Mouse (Mus musculus) heart, postnatal 0 days (tissue): Measurements from ENCODE around the gene Gm10961. TPM values are rescaled to one million over a fixed set of nuclear protein-coding genes. Genes with fewer than 3 reads are reported as not detected.

Source experiments
- ATAC-seq: fragments of 200-750 bp; cut with Nextera tagmentation; 2 replicates; pipeline ENCODE4 v1.8.0; 2017; ENCODE audit warnings: low read depth, moderate number of reproducible peaks, moderate library complexity; ENCODE audit not compliant: insufficient read depth
- DNase-seq: peaks from one replicate; pipeline ENCODE4 v3.0.0-alpha.2; 2016; ENCODE audit warnings: low spot score
- H3K27ac ChIP-seq: fragments of 300-500 bp; sonication (generic); 2 replicates; pipeline ENCODE4 v1.5.1; 2014; ENCODE audit warnings: low read depth, mild to moderate bottlenecking
- H3K27me3 ChIP-seq: fragments of 300-500 bp; sonication (generic); 2 replicates; pipeline ENCODE4 v1.6.1; 2014; ENCODE audit warnings: low read length, mixed read lengths; ENCODE audit not compliant: control insufficient read depth, insufficient read depth
- H3K36me3 ChIP-seq: fragments of 300-500 bp; sonication (generic); replicated peaks from 2 replicates; pipeline ENCODE4 v1.6.1; 2014; ENCODE audit warnings: low read length, mixed read lengths; ENCODE audit not compliant: control insufficient read depth, insufficient read depth
- H3K4me1 ChIP-seq: fragments of 300-500 bp; sonication (generic); 2 replicates; pipeline ENCODE4 v1.6.1; 2014; ENCODE audit warnings: antibody characterized with exemption; ENCODE audit not compliant: control insufficient read depth, insufficient read depth
- H3K4me2 ChIP-seq: fragments of 300-500 bp; sonication (generic); 2 replicates; pipeline ENCODE4 v1.6.1; 2014; ENCODE audit warnings: low read depth, mild to moderate bottlenecking, low read length, moderate library complexity
- H3K4me3 ChIP-seq: fragments of 300-500 bp; sonication (generic); 2 replicates; pipeline ENCODE4 v1.5.1; 2014; ENCODE audit warnings: low read depth, low read length
- H3K9ac ChIP-seq: fragments of 300-500 bp; sonication (generic); replicated peaks from 2 replicates; pipeline ENCODE4 v1.6.1; 2014; ENCODE audit warnings: low read depth, low read length, mixed read lengths
- H3K9me3 ChIP-seq: fragments of 300-500 bp; sonication (generic); replicated peaks from 2 replicates; pipeline ENCODE4 v1.6.1; 2016; ENCODE audit warnings: low read length; ENCODE audit not compliant: control insufficient read depth
- CTCF ChIP-seq: IDR thresholded peaks from 2 replicates; pipeline ENCODE4 v1.5.1; 2016; ENCODE audit warnings: antibody characterized with exemption, control low read depth, low read depth
- EP300 ChIP-seq: IDR thresholded peaks from 2 replicates; pipeline ENCODE4 v1.6.1; 2016; ENCODE audit warnings: antibody characterized with exemption, low read depth
- WGBS: fragments of 180-500 bp; shearing (Covaris S2); extraction: QIAGEN DNeasy Blood & Tissue Kit; methylation state at CpG from one replicate; pipeline ENCODE4 v1.1.7; 2014; 5-methylcytosine and 5-hydroxymethylcytosine counted together
- polyA plus RNA-seq: library from polyadenylated mRNA; unstranded; fragments of >200 nt; fragmentation: Nextera tagmentation; extraction: Ambion mirVana; gene quantifications from 2 replicates; pipeline ENCODE4 v1.2.1, GENCODE M21; 2015
- total RNA-seq: library from RNA; depleted of rRNA; stranded (reverse); fragments of >200 nt; gene quantifications from 2 replicates; pipeline ENCODE4 v1.2.3, GENCODE M21; 2014; ENCODE audit warnings: low replicate concordance

Gm10961 gene
- total and polyA plus RNA-seq, 2 experiments from 2014 or later = not detected

GRCm38 (mm10) chr3:107608808-107609207 is 22.3 kb upstream of the Gm10961 start:
- peaks cover 7% of the 10 kb centered on the region; the same call in 1 of the 2 replicates for H3K4me1 ChIP-seq
- peaks cover 20% of the 10 kb centered on the region for H3K36me3 ChIP-seq
- TF ChIP-seq EP300 = no peak
- no peak for TF ChIP-seq CTCF
- DNase-seq (no peak), ATAC-seq (no peak)
- no peaks in the 10 kb centered on the region; the same call in 1 of the 2 replicates for H3K27me3 ChIP-seq
- H3K9me3 ChIP-seq = no peaks in the 10 kb centered on the region
- H3K4me3 ChIP-seq = no peak overlapping the region
- H3K9ac ChIP-seq = no peak overlapping the region
- WGBS = 47% methylated on average over 4 of the region's 4 CpGs
- no peak overlapping the region for H3K4me2 ChIP-seq
- no peak overlapping the region for H3K27ac ChIP-seq

- no peak overlapping the region for H3K4me2 ChIP-seq
- H3K9ac ChIP-seq = no peak overlapping the region
- H3K4me1 ChIP-seq = peaks cover 7% of the 10 kb centered on the region; the same call in 1 of the 2 replicates
- TF ChIP-seq CTCF (no peak), EP300 (no peak)
- peaks cover 26% of the 10 kb centered on the region for H3K36me3 ChIP-seq
- no peak overlapping the region for H3K4me3 ChIP-seq
- WGBS = 74% methylated on average over 3 of the region's 3 CpGs
- H3K27ac ChIP-seq = no peak overlapping the region
- no peaks in the 10 kb centered on the region for H3K9me3 ChIP-seq
- ATAC-seq (no peak), DNase-seq (no peak)
- H3K27me3 ChIP-seq = no peaks in the 10 kb centered on the region
These were observed 21.7 kb upstream of the Gm10961 start for GRCm38 (mm10) chr3:107609376-107609775.

GRCm38 (mm10) chr3:107611394-107611793 is 19.7 kb upstream of the Gm10961 start:
- Histone ChIP-seq H3K9ac (no peak overlapping the region), H3K4me1 (peaks cover 7% of the 10 kb centered on the region; the same call in 1 of the 2 replicates), H3K4me2 (no peak overlapping the region), H3K4me3 (no peak overlapping the region), H3K27me3 (no peaks in the 10 kb centered on the region), H3K9me3 (no peaks in the 10 kb centered on the region), H3K27ac (no peak overlapping the region), H3K36me3 (peaks cover 46% of the 10 kb centered on the region)
- TF ChIP-seq EP300 (no peak), CTCF (no peak)
- WGBS = 29% methylated on average over 4 of the region's 4 CpGs
- ATAC-seq (peak; percentile 15; the same call in 1 of the 2 replicates), DNase-seq (peak; percentile 28)

- DNase-seq (no peak), ATAC-seq (peak; percentile 26; the same call in 1 of the 2 replicates)
- Histone ChIP-seq H3K36me3 (peaks cover 62% of the 10 kb centered on the region), H3K4me2 (no peak overlapping the region), H3K9me3 (no peaks in the 10 kb centered on the region), H3K4me3 (no peak overlapping the region), H3K9ac (no peak overlapping the region), H3K4me1 (peaks cover 10% of the 10 kb centered on the region), H3K27me3 (no peaks in the 10 kb centered on the region), H3K27ac (no peak overlapping the region)
- TF ChIP-seq EP300 = no peak
- TF ChIP-seq CTCF = peak; percentile 86
- WGBS = 86% methylated on average over 11 of the region's 11 CpGs
These were observed 18.1 kb upstream of the Gm10961 start for GRCm38 (mm10) chr3:107612902-107613525.

GRCm38 (mm10) chr3:107617800-107618199 is 13.3 kb upstream of the Gm10961 start:
- Histone ChIP-seq H3K4me1 (peaks cover 3% of the 10 kb centered on the region; the same call in 1 of the 2 replicates), H3K9me3 (no peaks in the 10 kb centered on the region), H3K27ac (no peak overlapping the region), H3K4me3 (no peak overlapping the region), H3K4me2 (no peak overlapping the region), H3K36me3 (peaks cover 97% of the 10 kb centered on the region), H3K9ac (no peak overlapping the region), H3K27me3 (no peaks in the 10 kb centered on the region)
- ATAC-seq = no peak
- no peak for DNase-seq
- 94% methylated on average over 3 of the region's 3 CpGs for WGBS
- TF ChIP-seq EP300 (no peak), CTCF (no peak)

GRCm38 (mm10) chr3:107619911-107620310 is 11.2 kb upstream of the Gm10961 start:
- no peak overlapping the region for H3K27ac ChIP-seq
- H3K4me1 ChIP-seq = peaks cover 3% of the 10 kb centered on the region; the same call in 1 of the 2 replicates
- no peak for ATAC-seq
- no peak for DNase-seq
- 86% methylated on average over 6 of the region's 6 CpGs for WGBS
- H3K4me3 ChIP-seq = no peak overlapping the region
- no peak overlapping the region for H3K9ac ChIP-seq
- peaks cover 97% of the 10 kb centered on the region for H3K36me3 ChIP-seq
- H3K27me3 ChIP-seq = no peaks in the 10 kb centered on the region
- TF ChIP-seq EP300 = no peak
- no peak for TF ChIP-seq CTCF
- no peak overlapping the region for H3K4me2 ChIP-seq
- H3K9me3 ChIP-seq = no peaks in the 10 kb centered on the region
